Mouse (Mus musculus): ENCODE measurements around the gene Mrgbp. TPM values are rescaled to one million over a fixed set of nuclear protein-coding genes. Genes with fewer than 3 reads are reported as not detected.

Mrgbp gene
- total RNA-seq, 2 experiments from 2014 or later: 28.2 to 29.3 TPM

DNA sequence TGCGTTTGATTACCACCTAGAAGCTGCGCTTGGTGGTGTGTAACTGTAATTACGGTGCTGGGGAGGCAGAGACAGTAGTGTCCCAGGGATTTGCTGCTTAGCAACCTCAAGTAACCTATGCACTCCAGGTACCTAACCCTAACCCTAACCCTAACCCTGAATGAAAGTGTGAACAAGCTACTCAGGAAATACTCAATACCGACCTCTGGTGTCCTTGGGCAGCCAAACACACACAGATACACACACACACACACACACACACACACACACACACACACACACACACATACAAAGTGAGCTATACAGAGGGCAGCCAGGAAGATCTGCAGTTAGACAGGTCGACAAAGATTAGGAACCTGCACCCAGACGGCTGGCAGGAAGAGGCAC lies 7.6 kb downstream of the Mrgbp start:
- no peak for DNase-seq (ENCODE audit: low spot score in 2 of 2)

DNA sequence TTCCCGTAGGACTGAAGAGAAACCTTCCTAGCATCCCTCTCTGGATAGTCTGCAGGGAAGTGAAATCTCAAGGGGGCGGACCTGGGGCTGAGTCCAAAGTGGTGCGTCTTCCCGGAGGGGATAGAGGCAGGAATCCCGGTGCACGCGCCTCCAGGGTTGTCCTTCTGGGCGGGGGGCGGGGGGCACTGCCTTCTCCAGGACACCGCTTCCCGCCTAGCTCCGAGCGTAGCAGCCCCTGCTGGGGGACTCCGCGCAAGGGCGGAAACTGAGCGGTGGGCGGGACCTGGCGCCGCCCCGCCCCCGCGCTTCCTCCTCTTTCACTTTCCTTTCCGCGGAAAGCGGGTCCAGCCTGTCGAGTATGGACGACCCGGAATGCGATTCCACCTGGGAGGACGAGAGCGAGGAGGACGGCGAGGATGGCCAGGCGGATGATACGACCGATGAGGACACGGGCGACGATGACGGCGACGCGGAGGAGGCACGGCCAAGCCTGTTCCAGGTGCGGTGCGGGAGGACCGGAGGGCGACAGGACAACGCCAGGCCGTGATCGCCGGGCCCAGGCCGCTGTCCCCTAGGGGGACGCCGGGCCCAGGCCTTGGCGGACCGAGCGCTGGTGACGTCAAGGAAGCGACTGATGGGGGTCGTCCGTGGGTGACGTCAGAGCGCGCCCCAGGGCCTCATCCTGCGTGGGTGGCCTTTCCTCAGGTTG lies 8.2 kb downstream of the Mrgbp start, which contains the start of gene Ogfr:
Gene Ogfr, plus strand, starts transcription at position 123 of the 709 bp plus-strand sequence.
- peak; percentile 52 to 77 for DNase-seq (ENCODE audit: low spot score in 2 of 2)

DNA sequence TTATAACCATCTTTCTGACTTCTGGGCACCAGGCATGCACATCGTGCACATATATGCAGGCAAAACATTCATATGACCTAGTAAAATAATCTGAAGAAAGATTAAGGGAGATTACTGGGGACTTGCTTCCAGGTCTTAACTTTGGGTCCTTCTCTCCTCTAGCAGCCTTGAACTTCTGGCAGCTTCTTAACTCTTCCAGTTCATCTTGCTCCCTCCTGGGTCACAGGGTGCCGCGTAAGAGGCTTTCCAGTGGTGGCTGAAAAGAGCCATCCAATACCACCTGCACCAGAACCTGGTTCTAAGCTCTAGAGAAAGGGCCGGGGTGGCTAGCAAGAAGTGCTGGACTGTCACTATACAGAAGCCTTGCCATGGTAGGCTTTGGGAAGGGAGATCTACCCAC lies 16.4 kb downstream of the Mrgbp start, which contains the start of gene Col9a3:
Gene Col9a3, plus strand, starts transcription at position 301 of the 400 bp plus-strand sequence.
- no peak for DNase-seq (ENCODE audit: low spot score in 2 of 2)

DNA sequence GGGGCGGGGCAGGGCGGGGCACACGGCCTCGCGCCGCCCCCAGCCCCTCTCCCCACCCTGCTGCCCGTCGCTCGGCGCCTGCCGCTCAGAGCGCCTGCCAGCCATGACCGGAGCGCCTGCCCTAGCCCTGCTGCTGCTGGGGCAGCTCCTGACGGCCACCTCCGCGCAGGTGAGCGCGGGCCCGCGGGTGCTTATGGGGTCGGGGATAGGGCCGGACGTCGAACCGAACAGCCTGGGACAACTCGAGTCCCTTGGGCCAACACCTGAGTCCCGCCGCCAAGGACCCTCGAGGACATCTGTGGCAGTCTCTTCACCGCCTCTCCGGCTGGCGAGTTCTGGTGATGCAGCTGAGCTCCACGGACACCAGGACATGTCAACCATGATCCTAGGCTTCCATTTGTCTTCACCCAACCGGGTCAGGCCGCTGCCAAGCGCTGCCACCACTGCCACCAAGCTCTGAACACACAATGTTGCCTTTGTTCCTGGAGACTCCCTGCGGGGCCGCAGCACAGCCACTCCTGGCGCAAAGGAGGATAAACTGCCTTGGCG lies 17.1 kb downstream of the Mrgbp start:
- DNase-seq (ENCODE audit: low spot score in 2 of 2): no peak

DNA sequence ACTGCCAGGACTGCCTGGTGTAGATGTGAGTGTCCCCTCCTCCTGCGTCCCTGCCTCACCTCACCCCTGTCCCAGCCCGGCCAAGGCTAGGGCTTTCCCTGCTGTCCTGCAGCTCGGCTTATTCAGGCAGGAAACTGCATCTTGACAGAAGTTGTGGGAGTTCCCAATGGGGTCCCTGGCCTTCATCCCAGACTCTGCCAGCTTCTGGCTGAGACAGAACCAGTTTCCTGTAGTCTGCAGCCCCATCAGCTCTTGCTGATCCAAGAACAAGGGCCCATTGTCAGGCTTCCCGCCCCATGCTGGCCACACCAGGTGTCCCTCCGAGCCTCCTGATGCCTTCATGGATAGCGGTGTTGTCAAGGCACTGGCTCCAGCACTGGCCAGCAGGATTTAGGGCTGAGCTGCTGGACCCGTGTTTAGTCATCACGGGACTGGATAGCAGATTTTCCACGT lies 19.5 kb downstream of the Mrgbp start:
- no peak for DNase-seq (ENCODE audit: low spot score in 2 of 2)

DNA sequence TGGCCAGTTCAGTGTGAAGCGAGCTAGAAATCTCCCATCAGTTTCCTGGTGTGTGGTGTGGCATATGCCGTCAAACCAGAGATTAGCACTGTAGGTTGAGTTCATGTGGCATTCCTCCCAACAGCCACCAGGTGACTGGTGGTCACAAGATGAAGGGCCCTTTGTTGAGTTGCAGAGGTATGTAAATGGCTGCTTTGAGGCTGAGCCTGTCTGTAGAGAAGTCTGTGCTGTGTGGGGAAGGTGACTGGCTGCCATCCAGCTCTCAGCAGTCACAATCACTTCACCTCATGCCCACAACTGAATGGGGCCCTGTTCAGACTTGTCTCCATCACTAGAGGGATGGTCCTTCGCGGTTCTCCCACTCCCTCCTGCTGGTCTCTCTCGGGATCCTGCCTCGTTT lies 23.7 kb downstream of the Mrgbp start:
- DNase-seq (ENCODE audit: low spot score in 2 of 2): no peak

DNA sequence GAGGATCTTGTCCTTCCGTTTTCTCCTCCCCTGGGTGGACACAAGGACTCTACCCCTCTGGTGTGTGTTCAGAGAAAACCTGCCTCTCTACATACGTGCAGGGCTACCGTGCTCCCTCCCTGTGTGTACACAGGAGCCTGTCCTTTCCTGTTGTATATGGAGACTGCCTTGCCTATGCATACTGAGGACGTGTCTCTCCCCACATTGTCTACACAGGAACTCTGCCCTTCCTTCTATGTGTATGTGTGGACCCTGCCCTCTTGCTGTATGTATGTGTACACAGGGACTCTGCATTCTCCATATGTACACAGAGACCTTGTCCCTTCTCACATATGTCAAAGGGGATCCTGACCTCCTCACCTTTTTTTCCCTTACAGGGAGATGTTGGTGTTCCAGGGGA lies 29.2 kb downstream of the Mrgbp start:
- DNase-seq (ENCODE audit: low spot score in 2 of 2): no peak

DNA sequence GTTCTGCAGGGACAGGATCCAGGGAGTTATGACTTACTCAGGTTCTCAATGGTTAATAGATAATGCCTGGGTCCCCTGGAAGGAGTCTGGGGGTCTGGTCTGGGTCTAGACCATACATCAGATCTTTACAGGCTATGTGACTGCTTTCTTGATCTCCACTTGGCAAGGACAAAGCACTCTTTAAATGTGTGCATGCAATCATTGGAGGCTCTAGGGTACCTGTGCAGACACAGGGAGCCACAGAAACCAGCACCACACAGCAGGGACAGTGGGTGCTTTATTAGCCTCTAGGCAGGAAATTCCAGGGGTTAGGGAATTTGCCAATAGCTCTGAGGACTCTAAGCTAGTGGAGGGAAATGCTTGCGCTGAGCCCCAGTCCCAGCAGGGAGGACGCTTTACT lies 30.8 kb downstream of the Mrgbp start:
- no peak for DNase-seq (ENCODE audit: low spot score in 2 of 2)

Other genes with a start within 250 kb of the Mrgbp start
- under 1 TPM; 0.45 to 0.65 TPM for gene Gata5, start 246.6 kb upstream of the Mrgbp start, total RNA-seq (2021)
- under 1 TPM; 0.59 TPM for gene Slco4a1, start 125.1 kb upstream of the Mrgbp start, total RNA-seq (2021)
- under 1 TPM; 0.25 to 0.73 TPM for gene Ntsr1, start 81.3 kb upstream of the Mrgbp start, total RNA-seq (2021)
- gene Ogfr, start 7.9 kb downstream of the Mrgbp start, total RNA-seq (2021): 10 to 100 TPM; 61.4 to 66.1 TPM
- gene Col9a3, start 16.5 kb downstream of the Mrgbp start, total RNA-seq (2021): 1 to 10 TPM; 2.3 to 3.1 TPM
- under 1 TPM; 0.34 to 0.90 TPM for gene Tcfl5, start 61.4 kb downstream of the Mrgbp start, total RNA-seq (2021)
- 10 to 100 TPM; 60.8 to 63.3 TPM for gene Dido1, start 128.7 kb downstream of the Mrgbp start, total RNA-seq (2021)
- gene Gid8, start 128.8 kb downstream of the Mrgbp start, total RNA-seq (2021): 10 to 100 TPM; 72.6 to 78.2 TPM
- gene Slc17a9, start 144.0 kb downstream of the Mrgbp start, total RNA-seq (2021): 1 to 10 TPM; 2.9 to 3.2 TPM
- gene Bhlhe23, start 195.6 kb downstream of the Mrgbp start, total RNA-seq (2021): not detected